Mouse (Mus musculus) heart, adult 8-10 months (tissue): ENCODE results near the gene E2f8. TPM values are rescaled to one million over a fixed set of nuclear protein-coding genes. Genes with fewer than 3 reads are reported as not detected.

Experiments
- DNase-seq: peaks from one replicate; pipeline ENCODE4 v3.0.0; 2022; ENCODE audit warnings: low spot score
- total RNA-seq, 4 experiments: library from RNA; stranded (reverse); gene quantifications; 2 replicates each; pipeline ENCODE4 v1.2.4; 2022

The E2f8 gene
- total RNA-seq, 4 experiments from 2014 or later, result 0.87 to 2.1 (median 1.2) TPM

GRCm38 (mm10) chr7:48855461-48855860, 25.9 kb downstream of the E2f8 start:
- no peak for DNase-seq

GRCm38 (mm10) chr7:48853496-48853895, 27.9 kb downstream of the E2f8 start:
- peak; percentile 40 for DNase-seq

- no peak for DNase-seq
These were observed 29.8 kb downstream of the E2f8 start for GRCm38 (mm10) chr7:48851529-48852104.

GRCm38 (mm10) chr7:48847820-48848650, 33.4 kb downstream of the E2f8 start, which contains the start of gene Csrp3:
Csrp3 (minus strand) TSS chr7:48848033.
- peak; percentile 63 for DNase-seq

GRCm38 (mm10) chr7:48846755-48847154, 34.6 kb downstream of the E2f8 start:
- DNase-seq, result no peak

- no peak for DNase-seq
These were observed 36.0 kb downstream of the E2f8 start for GRCm38 (mm10) chr7:48845213-48845973.

- no peak for DNase-seq
These were observed 37.9 kb downstream of the E2f8 start for GRCm38 (mm10) chr7:48843541-48843940.

- peak; percentile 41 for DNase-seq
These were observed 39.0 kb downstream of the E2f8 start for GRCm38 (mm10) chr7:48842353-48842752.

GRCm38 (mm10) chr7:48841538-48841937, 39.9 kb downstream of the E2f8 start:
- DNase-seq, result no peak

- DNase-seq, result no peak
These were observed 40.9 kb downstream of the E2f8 start for GRCm38 (mm10) chr7:48840545-48840944.

- DNase-seq, result no peak
These were observed 43.0 kb downstream of the E2f8 start for GRCm38 (mm10) chr7:48838434-48838833.

- no peak for DNase-seq
These were observed 44.4 kb downstream of the E2f8 start for GRCm38 (mm10) chr7:48836949-48837348.

GRCm38 (mm10) chr7:48834989-48835626, 46.3 kb downstream of the E2f8 start:
- DNase-seq, result no peak

- DNase-seq, result no peak
These were observed 46.9 kb downstream of the E2f8 start for GRCm38 (mm10) chr7:48834371-48834970.

- no peak for DNase-seq
These were observed 48.7 kb downstream of the E2f8 start for GRCm38 (mm10) chr7:48832735-48833134.

GRCm38 (mm10) chr7:48830395-48830794, 51.0 kb downstream of the E2f8 start:
- no peak for DNase-seq

- DNase-seq, result peak; percentile 64
These were observed 52.1 kb downstream of the E2f8 start for GRCm38 (mm10) chr7:48829177-48829910.

- DNase-seq, result no peak
These were observed 56.2 kb downstream of the E2f8 start for GRCm38 (mm10) chr7:48825170-48825569.

- no peak for DNase-seq
These were observed 56.7 kb downstream of the E2f8 start for GRCm38 (mm10) chr7:48824671-48825070.

- no peak for DNase-seq
These were observed 57.8 kb downstream of the E2f8 start for GRCm38 (mm10) chr7:48823621-48824020.

GRCm38 (mm10) chr7:48821654-48822053, 59.7 kb downstream of the E2f8 start:
- no peak for DNase-seq
